Mouse (Mus musculus) right cerebral cortex, postnatal 36 days (tissue): ENCODE results near the gene Acot8.

Source experiments
- DNase-seq, 2 experiments: peaks; one replicate each; pipeline ENCODE4 v3.0.0; 2022; ENCODE audit warnings: low spot score in 2 of 2, mixed read lengths in 1 of 2

The Acot8 gene

GRCm38 (mm10) chr2:164757841-164758240 lies 46.8 kb downstream of the Acot8 start:
- no peak for DNase-seq

- no peak for DNase-seq
Measured at GRCm38 (mm10) chr2:164754800-164755199, 49.9 kb downstream of the Acot8 start.

DNA sequence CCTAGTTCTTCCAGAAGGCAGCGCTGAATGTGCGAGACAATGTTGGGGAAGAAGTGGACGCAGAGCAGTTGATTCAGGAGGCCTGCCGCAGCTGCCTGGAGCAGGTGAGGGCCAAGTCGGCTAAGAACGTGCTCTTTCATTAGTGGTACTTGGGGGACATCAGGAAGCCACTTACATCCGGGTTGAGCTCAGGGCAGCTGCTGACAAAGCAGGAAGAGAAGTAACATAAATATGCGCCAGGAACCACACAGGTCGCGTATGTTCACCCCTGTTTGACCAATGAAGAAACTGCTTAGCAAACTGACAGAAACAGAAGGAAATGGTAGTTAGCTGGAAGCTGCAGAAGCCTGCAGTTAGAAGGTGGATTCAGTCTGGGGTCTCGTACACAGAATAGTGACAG lies 50.6 kb downstream of the Acot8 start:
- no peak for DNase-seq

- DNase-seq = no peak
Measured at GRCm38 (mm10) chr2:164752454-164752853, 52.2 kb downstream of the Acot8 start.

DNA sequence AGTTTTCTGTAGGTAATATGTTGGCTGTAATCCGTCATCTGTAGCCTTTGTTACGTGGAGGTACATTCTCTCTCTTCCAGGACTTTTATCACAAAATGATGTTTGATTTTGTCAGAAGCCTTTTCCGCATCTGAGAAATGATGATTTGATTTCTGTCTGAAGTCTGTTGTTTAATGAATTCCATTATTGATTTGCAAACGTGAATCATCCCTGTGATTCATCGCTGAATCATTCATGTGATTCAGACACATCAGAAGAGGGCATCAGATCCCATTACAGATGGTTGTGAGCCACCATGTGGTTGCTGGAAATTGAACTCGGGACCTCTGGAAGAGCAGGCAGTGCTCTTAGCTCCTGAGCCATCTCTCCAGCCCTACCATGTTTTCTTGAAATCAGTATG lies 55.7 kb downstream of the Acot8 start:
- no peak for DNase-seq

GRCm38 (mm10) chr2:164748191-164748590 lies 56.5 kb downstream of the Acot8 start:
- DNase-seq = no peak

DNA sequence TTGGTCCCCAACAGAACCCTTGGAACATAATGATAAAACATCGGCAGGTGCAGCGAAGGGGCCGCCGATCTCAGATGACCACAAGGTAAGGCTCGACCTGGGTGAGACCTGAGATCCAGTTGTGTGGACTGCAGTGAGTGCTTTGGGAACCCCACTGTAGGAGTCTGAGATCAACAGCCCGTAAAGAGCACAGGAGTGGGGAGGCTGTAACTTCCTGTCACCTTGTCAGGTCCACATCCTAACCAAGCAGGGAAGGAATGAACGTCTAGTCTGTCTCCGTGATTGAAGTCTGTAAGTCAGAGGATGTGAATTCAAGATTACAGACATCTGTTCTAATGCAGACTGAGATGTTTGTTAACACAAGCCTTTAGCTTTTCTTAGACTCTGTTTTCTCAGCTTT lies 58.0 kb downstream of the Acot8 start:
- no peak for DNase-seq

GRCm38 (mm10) chr2:164745843-164746479 lies 58.7 kb downstream of the Acot8 start, which contains the start of the genes Wfdc3 and Dnttip1:
Gene Wfdc3 (minus strand): TSS chr2:164745931.
Gene Dnttip1 (plus strand): TSS chr2:164745983.
- peak; percentile 90 to 92 for DNase-seq

GRCm38 (mm10) chr2:164744987-164745386 lies 59.7 kb downstream of the Acot8 start:
- DNase-seq = no peak
